Mouse (Mus musculus): ENCODE data around the gene Tmem52. TPM values are rescaled to one million over a fixed set of nuclear protein-coding genes. Genes with fewer than 3 reads are reported as not detected.

The Tmem52 gene
- polyA plus RNA-seq, 1 experiment from 2014 or later = 2.1 TPM

DNA sequence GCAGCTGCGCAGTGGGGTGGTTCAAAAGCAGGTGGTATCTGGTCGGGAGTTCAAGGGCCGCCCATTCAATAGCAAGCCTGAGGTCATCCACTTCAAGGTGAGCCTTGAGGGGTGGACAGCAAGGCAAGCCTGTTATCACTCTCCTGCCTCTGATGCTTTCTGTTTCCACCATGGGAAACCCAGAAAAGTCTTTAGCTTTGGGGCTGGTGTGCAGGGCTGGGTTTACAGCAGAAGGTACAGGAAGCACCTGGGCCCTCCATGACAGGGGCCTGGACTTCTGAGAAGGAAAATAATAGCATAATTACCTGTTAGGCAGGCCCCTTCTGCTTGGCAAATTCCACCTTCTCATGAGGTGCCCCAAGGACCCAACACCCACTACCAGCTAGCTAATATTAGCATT, 39.7 kb upstream of the Tmem52 start:
- no peak for ATAC-seq
- TF ChIP-seq EP300 (IDR thresholded peaks at IDR 0.05) (no peak), CTCF (IDR thresholded peaks at IDR 0.05) (no peak)
- Histone ChIP-seq H3K9me3 (ENCODE audit: low read length) (no peaks in the 10 kb centered on the region), H3K4me3 (ENCODE audit: low read depth, low read length) (no peak overlapping the region), H3K4me1 (ENCODE audit: insufficient read depth, low read depth, low read length) (no peaks in the 10 kb centered on the region), H3K9ac (replicated peaks; ENCODE audit: low read depth) (no peak overlapping the region), H3K27me3 (replicated peaks; ENCODE audit: insufficient read depth, low read length) (no peaks in the 10 kb centered on the region), H3K27ac (ENCODE audit: low read length) (no peak overlapping the region), H3K36me3 (ENCODE audit: insufficient read depth, low read length) (no peaks in the 10 kb centered on the region), H3K4me2 (replicated peaks; ENCODE audit: low read depth, low read length) (no peak overlapping the region)
- 70% methylated on average over 3 of the region's 3 CpGs for WGBS
- no peak for DNase-seq (ENCODE audit: low spot score)

GRCm38 (mm10) chr4:155432358-155432757, 36.6 kb upstream of the Tmem52 start:
- Histone ChIP-seq H3K27ac (ENCODE audit: low read length) (no peak overlapping the region), H3K4me2 (replicated peaks; ENCODE audit: low read depth, low read length) (no peak overlapping the region), H3K4me1 (ENCODE audit: insufficient read depth, low read depth, low read length) (no peaks in the 10 kb centered on the region), H3K27me3 (replicated peaks; ENCODE audit: insufficient read depth, low read length) (no peaks in the 10 kb centered on the region), H3K4me3 (ENCODE audit: low read depth, low read length) (no peak overlapping the region), H3K36me3 (ENCODE audit: insufficient read depth, low read length) (no peaks in the 10 kb centered on the region), H3K9ac (replicated peaks; ENCODE audit: low read depth) (no peak overlapping the region), H3K9me3 (ENCODE audit: low read length) (no peaks in the 10 kb centered on the region)
- 74% methylated on average over 6 of the region's 6 CpGs for WGBS
- no peak for TF ChIP-seq CTCF (IDR thresholded peaks at IDR 0.05)
- no peak for TF ChIP-seq EP300 (IDR thresholded peaks at IDR 0.05)
- no peak for DNase-seq (ENCODE audit: low spot score)
- ATAC-seq = no peak

DNA sequence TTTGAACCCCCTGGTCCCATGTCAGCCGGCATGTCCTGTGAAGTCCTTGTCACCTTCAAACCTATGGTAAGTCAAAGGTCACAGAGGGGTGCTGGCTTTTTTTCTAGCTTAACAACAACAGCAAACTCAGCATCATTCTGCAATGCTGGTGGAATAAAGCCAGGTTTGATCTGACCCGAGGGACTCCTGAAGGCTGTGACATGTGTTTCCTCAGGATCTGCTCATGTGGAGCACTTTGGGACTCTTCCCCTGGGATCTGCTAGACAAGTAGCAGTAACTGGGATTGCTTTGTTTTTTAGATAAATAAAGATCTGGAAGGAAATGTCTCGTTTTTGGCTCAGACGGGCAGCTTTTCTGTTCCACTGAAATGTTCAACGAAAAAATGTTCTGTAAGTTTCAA, 34.9 kb upstream of the Tmem52 start:
- H3K9ac ChIP-seq (replicated peaks; ENCODE audit: low read depth) = no peak overlapping the region
- H3K4me1 ChIP-seq (ENCODE audit: insufficient read depth, low read depth, low read length) = no peaks in the 10 kb centered on the region
- ATAC-seq = no peak
- H3K36me3 ChIP-seq (ENCODE audit: insufficient read depth, low read length) = no peaks in the 10 kb centered on the region
- H3K4me2 ChIP-seq (replicated peaks; ENCODE audit: low read depth, low read length) = no peak overlapping the region
- no peak overlapping the region for H3K27ac ChIP-seq (ENCODE audit: low read length)
- H3K9me3 ChIP-seq (ENCODE audit: low read length) = no peaks in the 10 kb centered on the region
- TF ChIP-seq EP300 (IDR thresholded peaks at IDR 0.05) (no peak), CTCF (IDR thresholded peaks at IDR 0.05) (no peak)
- WGBS = 60% methylated on average over 5 of the region's 5 CpGs
- no peak for DNase-seq (ENCODE audit: low spot score)
- no peaks in the 10 kb centered on the region for H3K27me3 ChIP-seq (replicated peaks; ENCODE audit: insufficient read depth, low read length)
- H3K4me3 ChIP-seq (ENCODE audit: low read depth, low read length) = no peak overlapping the region

GRCm38 (mm10) chr4:155442808-155443207, 26.1 kb upstream of the Tmem52 start:
- Histone ChIP-seq H3K36me3 (ENCODE audit: insufficient read depth, low read length) (no peaks in the 10 kb centered on the region), H3K9ac (replicated peaks; ENCODE audit: low read depth) (no peak overlapping the region), H3K27ac (ENCODE audit: low read length) (no peak overlapping the region), H3K9me3 (ENCODE audit: low read length) (no peaks in the 10 kb centered on the region), H3K27me3 (replicated peaks; ENCODE audit: insufficient read depth, low read length) (no peaks in the 10 kb centered on the region), H3K4me1 (ENCODE audit: insufficient read depth, low read depth, low read length) (no peaks in the 10 kb centered on the region), H3K4me2 (replicated peaks; ENCODE audit: low read depth, low read length) (no peak overlapping the region), H3K4me3 (ENCODE audit: low read depth, low read length) (no peak overlapping the region)
- 58% methylated on average over 3 of the region's 3 CpGs for WGBS
- no peak for ATAC-seq
- TF ChIP-seq CTCF (IDR thresholded peaks at IDR 0.05) = no peak
- TF ChIP-seq EP300 (IDR thresholded peaks at IDR 0.05) = no peak
- no peak for DNase-seq (ENCODE audit: low spot score)

GRCm38 (mm10) chr4:155451597-155451996, 17.3 kb upstream of the Tmem52 start:
- H3K4me1 ChIP-seq (ENCODE audit: insufficient read depth, low read depth, low read length) = no peaks in the 10 kb centered on the region
- TF ChIP-seq CTCF (IDR thresholded peaks at IDR 0.05) = no peak
- TF ChIP-seq EP300 (IDR thresholded peaks at IDR 0.05) = no peak
- no peaks in the 10 kb centered on the region for H3K9me3 ChIP-seq (ENCODE audit: low read length)
- DNase-seq (ENCODE audit: low spot score) (no peak), ATAC-seq (no peak)
- no peaks in the 10 kb centered on the region for H3K36me3 ChIP-seq (ENCODE audit: insufficient read depth, low read length)
- no peaks in the 10 kb centered on the region for H3K27me3 ChIP-seq (replicated peaks; ENCODE audit: insufficient read depth, low read length)
- H3K4me2 ChIP-seq (replicated peaks; ENCODE audit: low read depth, low read length) = no peak overlapping the region
- no peak overlapping the region for H3K27ac ChIP-seq (ENCODE audit: low read length)
- WGBS = 35% methylated on average over 10 of the region's 10 CpGs
- no peak overlapping the region for H3K9ac ChIP-seq (replicated peaks; ENCODE audit: low read depth)
- no peak overlapping the region for H3K4me3 ChIP-seq (ENCODE audit: low read depth, low read length)

- ATAC-seq (no peak), DNase-seq (ENCODE audit: low spot score) (no peak)
- Histone ChIP-seq H3K27me3 (replicated peaks; ENCODE audit: insufficient read depth, low read length) (no peaks in the 10 kb centered on the region), H3K9me3 (ENCODE audit: low read length) (no peaks in the 10 kb centered on the region), H3K36me3 (ENCODE audit: insufficient read depth, low read length) (no peaks in the 10 kb centered on the region), H3K4me2 (replicated peaks; ENCODE audit: low read depth, low read length) (no peak overlapping the region), H3K27ac (ENCODE audit: low read length) (no peak overlapping the region), H3K4me1 (ENCODE audit: insufficient read depth, low read depth, low read length) (no peaks in the 10 kb centered on the region), H3K4me3 (ENCODE audit: low read depth, low read length) (no peak overlapping the region), H3K9ac (replicated peaks; ENCODE audit: low read depth) (no peak overlapping the region)
- 80% methylated on average over 5 of the region's 5 CpGs for WGBS
- TF ChIP-seq CTCF (IDR thresholded peaks at IDR 0.05) (no peak), EP300 (IDR thresholded peaks at IDR 0.05) (no peak)
These were observed 10.3 kb upstream of the Tmem52 start for GRCm38 (mm10) chr4:155458575-155458974.

- no peak for DNase-seq (ENCODE audit: low spot score)
- no peak overlapping the region for H3K9ac ChIP-seq (replicated peaks; ENCODE audit: low read depth)
- no peak overlapping the region for H3K27ac ChIP-seq (ENCODE audit: low read length)
- no peaks in the 10 kb centered on the region for H3K9me3 ChIP-seq (ENCODE audit: low read length)
- 74% methylated on average over 13 of the region's 13 CpGs for WGBS
- no peak for ATAC-seq
- no peak overlapping the region for H3K4me3 ChIP-seq (ENCODE audit: low read depth, low read length)
- H3K36me3 ChIP-seq (ENCODE audit: insufficient read depth, low read length) = no peaks in the 10 kb centered on the region
- no peaks in the 10 kb centered on the region for H3K4me1 ChIP-seq (ENCODE audit: insufficient read depth, low read depth, low read length)
- H3K4me2 ChIP-seq (replicated peaks; ENCODE audit: low read depth, low read length) = no peak overlapping the region
- TF ChIP-seq EP300 (IDR thresholded peaks at IDR 0.05) (no peak), CTCF (IDR thresholded peaks at IDR 0.05) (no peak)
- H3K27me3 ChIP-seq (replicated peaks; ENCODE audit: insufficient read depth, low read length) = no peaks in the 10 kb centered on the region
These were observed 5.9 kb upstream of the Tmem52 start for GRCm38 (mm10) chr4:155463050-155463449.

Measured in lung, postnatal 0 days (tissue).